Mouse (Mus musculus): Measurements from ENCODE around the gene Ddias.

- TF ChIP-seq CTCF (IDR thresholded peaks at IDR 0.05; ENCODE audit: control insufficient read depth, insufficient read depth, insufficient replicate concordance, low read depth, low read length) (no peak), POLR2A (IDR thresholded peaks at IDR 0.05; ENCODE audit: control insufficient read depth, low read depth, low read length) (no peak)
Measured at GRCm38 (mm10) chr7:92876538-92876937, 2.5 kb upstream of the Ddias start.
